Mouse (Mus musculus) ovary, adult 18-20 months (tissue): ENCODE results near the gene Btf3.

Source experiments
- DNase-seq: peaks from one replicate; pipeline ENCODE4 v3.0.0; 2022; ENCODE audit warnings: low spot score, mixed read lengths

Gene Btf3

GRCm38 (mm10) chr13:98316480-98317245, at the start of gene Btf3:
Gene Btf3, minus strand, starts transcription at chr13:98317006.
- peak; percentile 88 for DNase-seq

DNA sequence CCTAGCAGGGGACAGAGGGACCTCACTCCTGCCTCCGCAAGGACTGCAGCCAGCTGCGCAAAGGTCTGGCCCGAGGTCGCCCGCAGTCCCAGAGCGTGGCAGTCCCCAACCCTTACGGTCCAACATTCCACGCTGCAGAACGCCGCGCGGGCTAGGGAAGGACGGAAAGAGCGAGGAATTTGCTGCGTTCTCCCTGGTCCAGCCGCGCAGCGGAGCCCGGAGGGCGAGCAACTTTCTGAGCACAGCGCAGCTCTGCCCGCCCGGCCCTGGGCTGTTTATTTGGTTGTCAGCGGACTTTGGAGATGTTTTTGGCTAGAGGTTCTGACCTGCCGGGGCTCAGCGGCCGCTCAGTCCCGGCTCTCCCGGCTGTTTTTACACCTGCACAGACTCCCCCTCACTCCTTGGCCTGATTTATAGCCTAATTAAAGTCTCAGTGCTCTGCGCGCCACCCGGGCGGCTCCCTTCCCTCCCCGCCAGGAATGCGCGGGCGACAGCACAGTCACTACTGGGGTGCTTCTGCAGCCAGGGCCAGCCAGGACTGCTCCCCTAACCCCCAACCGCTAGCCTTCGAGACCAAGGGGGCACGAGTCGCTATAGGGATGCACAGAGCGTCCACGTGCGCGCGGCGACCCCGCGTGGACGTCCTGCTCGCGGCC, 49.1 kb upstream of the Btf3 start:
- DNase-seq = no peak

DNA sequence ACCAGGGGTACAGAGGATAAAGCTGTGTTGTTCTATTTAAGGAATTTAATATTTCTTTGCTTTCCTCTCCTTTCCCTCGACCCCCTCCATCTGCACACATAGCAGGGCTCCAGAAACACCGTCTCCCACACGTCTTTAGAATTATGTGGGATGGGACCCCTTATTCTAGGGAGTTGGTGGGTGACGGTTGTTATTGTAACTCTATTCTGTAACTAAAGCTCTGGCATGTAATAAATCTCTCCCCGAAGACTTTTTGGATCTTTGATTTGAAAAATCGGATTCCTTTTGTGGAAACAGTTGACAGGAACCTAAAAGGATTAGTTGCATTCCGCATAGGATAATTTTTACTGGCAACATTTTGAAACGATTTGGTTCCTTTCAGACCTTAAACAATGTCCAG, 48.3 kb upstream of the Btf3 start:
- DNase-seq = no peak

GRCm38 (mm10) chr13:98363046-98363445, 46.2 kb upstream of the Btf3 start:
- no peak for DNase-seq

GRCm38 (mm10) chr13:98361161-98361560, 44.4 kb upstream of the Btf3 start:
- DNase-seq = no peak

DNA sequence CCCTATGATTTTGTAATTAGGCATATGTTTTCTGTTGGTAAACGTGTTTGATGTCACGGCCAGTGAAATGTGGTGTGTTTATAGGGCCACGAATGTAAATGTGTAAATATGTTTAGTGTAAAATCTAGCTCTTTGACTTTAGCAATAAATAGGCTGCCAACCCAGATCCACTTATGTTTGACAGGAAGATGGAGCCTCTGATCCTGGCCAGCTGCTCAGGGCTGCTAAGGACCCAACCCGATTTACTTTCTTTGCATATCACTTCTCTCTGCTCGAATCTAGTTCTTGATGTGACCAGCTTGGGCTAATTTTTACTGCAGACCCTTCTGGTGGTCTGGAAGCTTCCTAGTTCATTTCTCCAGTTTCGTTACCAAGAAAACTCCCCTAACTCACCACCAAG, 43.6 kb upstream of the Btf3 start:
- DNase-seq = no peak

GRCm38 (mm10) chr13:98359337-98359736, 42.5 kb upstream of the Btf3 start:
- no peak for DNase-seq

DNA sequence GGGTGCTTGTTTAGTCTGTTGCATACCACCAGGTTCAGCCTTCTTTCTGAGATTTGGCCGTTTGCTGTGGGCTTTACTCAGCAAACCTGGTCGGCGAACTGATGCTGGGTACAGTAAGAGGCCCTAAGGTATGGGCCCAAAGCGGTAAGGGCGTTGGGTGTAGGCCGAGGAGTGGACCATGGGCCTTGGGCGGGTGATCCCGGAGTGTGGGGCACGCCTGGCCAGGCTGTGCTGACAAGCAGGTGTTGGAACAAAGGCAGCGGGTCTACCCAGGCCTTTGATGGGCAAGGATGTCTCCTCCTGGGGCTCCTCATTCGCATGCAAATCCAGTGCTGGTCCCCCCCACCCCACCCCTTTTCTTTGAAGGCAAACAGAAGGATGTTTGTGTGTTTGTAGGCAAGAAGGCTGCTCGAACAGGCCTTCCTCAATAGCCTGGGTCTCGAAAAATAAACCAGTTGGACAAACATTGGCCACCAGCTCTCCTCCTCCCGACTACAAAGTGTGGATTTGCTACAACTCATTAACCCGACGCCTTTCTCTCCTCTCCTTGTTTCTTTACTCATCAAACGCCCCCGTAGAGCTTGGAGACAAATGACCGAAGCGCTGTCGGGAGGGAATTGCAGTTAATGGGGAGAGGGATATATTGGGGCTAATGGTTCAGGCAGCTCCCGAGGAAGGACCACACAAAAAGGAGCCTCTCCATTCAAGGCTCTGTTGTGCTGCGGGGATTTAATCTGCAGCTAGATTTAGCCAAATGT, 41.8 kb upstream of the Btf3 start:
- DNase-seq = no peak

- DNase-seq = no peak
Measured at GRCm38 (mm10) chr13:98357433-98358423, 40.9 kb upstream of the Btf3 start.

GRCm38 (mm10) chr13:98356973-98357425, 40.2 kb upstream of the Btf3 start:
- DNase-seq = no peak

GRCm38 (mm10) chr13:98356176-98356972, 39.6 kb upstream of the Btf3 start:
- no peak for DNase-seq

DNA sequence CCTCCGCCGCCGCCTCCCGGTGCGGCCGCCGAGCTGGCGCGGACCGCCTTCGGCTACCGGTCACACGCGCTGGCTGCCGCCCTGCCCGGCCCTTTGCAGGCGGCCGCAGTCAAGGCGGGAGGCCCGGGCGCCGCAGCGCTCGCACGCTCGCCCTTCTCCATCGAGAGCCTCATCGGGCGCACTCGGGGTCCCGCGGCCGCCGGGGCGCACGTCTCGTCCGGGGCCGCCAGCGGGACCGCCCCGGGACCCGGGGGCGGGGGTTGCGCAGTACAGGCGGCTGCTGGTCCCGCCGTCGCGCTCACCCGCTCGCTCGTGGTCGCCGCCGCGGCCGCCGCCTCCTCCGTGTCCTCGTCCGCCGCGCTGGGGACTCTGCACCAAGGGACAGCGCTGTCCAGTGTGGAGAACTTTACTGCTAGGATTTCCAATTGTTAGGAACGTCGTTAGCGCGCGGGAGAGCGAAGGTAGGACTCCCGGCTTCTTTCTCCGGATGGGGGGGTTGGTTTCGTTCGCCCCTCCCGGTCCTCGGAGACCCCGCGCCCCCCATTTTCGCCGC, 38.8 kb upstream of the Btf3 start:
- no peak for DNase-seq

DNA sequence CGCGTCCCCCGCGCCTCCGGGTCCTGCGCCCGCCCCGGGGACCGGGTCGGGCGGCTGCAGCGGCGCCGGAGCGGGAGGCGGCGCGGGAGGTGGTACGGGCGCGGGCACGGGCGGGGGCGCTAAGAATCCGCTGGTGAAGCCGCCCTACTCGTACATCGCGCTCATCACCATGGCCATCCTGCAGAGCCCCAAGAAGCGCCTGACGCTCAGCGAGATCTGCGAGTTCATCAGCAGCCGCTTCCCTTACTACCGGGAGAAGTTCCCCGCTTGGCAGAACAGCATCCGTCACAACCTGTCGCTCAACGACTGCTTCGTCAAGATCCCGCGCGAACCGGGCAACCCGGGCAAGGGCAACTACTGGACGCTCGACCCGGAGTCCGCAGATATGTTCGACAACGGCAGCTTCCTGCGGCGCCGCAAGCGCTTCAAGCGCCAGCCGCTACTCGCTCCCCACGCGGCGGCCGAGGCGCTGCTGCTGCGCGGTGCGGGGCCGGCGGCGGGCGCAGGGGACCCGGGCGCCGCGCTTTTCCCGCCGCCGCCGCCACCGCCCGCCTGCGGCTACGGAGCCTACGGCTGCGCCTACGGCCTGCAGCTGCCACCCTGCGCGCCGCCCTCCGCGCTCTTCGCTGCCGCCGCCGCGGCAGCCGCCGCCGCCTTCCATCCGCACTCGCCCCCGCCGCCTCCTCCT, 38.2 kb upstream of the Btf3 start:
- DNase-seq = no peak

- DNase-seq = peak; percentile 15
Measured at GRCm38 (mm10) chr13:98354090-98354801, 37.4 kb upstream of the Btf3 start, which contains the start of gene Foxd1. Gene Foxd1, plus strand, starts transcription at chr13:98354242.

DNA sequence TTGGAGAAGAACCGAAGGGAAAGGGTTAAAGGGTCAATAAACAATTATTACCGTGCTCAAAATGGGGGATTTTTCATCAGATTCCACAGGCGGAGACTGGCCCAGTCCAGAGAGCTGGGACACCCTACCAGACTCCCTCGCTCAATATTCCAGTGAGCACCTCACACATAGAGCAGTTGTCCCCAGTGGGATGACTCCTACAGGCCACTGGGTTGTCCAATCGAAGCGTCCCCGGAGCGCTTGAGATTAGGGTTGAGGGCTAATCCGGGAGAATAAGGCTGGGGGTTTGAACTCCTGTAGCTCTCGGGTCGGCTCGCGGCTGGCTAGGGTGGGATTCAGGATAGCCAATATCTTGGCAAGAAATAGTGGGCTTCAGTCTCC, 36.9 kb upstream of the Btf3 start:
- no peak for DNase-seq

- DNase-seq = no peak
Measured at GRCm38 (mm10) chr13:98352381-98352975, 35.7 kb upstream of the Btf3 start.

DNA sequence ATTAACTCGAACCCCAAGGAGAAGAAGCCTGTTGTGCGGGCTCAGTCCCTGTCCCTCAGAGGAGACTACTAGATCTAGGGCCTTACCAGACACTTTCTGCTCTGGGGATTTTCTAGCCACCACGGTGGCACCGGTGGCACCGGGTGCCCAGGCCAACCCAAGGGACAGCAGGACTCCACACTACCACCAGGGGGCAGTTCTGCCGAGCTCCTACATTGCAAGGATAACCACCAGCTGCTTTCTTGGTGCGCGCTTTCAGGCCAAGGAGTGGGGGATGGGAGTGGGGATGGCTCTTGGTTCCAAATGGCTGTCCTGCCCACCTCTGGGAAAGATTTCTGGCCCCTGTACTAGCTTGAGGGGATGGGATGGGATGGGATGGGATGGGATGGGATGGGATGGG, 34.7 kb upstream of the Btf3 start:
- DNase-seq = no peak

- no peak for DNase-seq
Measured at GRCm38 (mm10) chr13:98349491-98349890, 32.7 kb upstream of the Btf3 start.

GRCm38 (mm10) chr13:98340506-98340905, 23.7 kb upstream of the Btf3 start:
- no peak for DNase-seq
